Mouse (Mus musculus) CH12F3 (cell line): Measurements from ENCODE around the gene Dnm1.
"Not testable (repeated sequence)": the region's sequence is repeated elsewhere in the genome, so short reads cannot be mapped to it uniquely, and the experiment has no call there.

Source experiments
- in situ Hi-C: fragments of 300-500 bp; cut with MboI; formaldehyde crosslinking; loops from 2 replicates; pipeline ENCODE4 v1.14.3; 2020; ENCODE audit warnings: low sequenced_read_pairs

Gene Dnm1

DNA sequence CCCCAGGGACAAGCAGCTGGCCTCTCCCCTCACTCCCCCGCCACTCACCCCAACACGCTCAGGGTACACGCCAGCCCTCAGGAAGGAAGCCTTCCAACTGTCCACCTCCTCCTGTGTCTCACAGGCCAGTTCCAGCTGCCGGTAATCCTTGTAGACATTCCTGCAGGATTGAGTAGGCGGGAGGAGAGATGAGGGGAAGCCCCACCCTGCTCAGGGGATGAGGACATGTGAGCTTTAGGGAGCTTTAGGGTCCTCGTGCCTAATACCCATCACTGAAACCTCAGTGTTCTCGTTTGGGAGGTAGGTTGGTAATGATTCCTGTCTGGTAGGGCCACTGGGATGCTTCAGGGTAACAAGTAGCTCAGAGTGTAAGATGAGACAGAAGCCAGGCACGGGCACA is 37.4 kb downstream of the Dnm1 start:
- in situ Hi-C loops, result no loop called here

DNA sequence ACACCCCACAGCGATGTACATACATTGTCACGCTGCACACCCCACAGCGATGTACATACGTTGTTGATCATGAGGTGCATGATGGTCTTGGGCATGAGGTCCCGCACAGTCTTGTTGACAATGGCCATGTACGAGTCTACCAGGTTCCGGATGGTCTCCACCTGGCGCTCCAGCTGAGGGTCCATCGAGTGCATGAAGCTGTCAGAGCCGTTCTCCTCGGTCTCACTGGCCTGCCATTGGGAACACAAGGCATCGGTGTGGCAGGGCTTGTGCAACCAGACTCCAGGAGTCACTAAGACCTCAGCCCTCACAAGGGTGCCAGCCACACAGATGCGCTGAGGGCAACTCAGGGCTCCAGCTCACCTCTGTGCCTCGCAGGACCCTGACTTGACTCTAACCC is 38.3 kb downstream of the Dnm1 start:
- in situ Hi-C loops, result no loop called here

DNA sequence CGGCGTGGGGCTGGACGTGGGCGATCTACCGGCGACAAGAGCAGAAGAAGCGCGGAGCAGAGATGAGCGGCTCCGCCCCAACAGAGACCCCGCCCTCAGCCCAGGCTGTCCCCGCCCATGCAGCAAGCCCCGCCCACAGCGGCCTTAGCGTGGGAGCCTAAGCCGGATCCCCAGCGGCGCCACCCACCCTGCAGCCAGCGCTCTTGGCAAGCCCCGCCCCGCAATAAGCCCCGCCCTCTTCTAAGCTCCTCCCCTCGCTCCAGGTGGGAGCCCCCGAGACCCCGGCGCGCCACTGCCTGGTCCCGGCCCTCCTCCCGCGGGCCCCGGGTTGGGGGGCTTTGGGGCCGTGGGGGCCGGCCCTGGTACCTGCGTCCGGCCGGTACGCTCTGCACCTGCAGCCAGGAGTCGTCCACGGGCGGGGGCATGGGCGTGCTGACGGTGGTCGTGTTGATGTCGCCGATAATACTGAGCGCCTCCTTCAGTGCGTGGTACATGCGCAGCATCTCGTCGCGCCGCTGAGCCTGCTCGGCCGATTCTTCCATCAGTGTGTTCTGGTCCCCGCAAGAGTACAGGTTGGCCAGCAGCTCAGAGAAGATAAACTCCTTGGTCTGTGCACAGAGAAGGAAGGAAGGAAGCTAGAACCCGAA is 40.7 kb downstream of the Dnm1 start:
- in situ Hi-C loops, result no loop called here

DNA sequence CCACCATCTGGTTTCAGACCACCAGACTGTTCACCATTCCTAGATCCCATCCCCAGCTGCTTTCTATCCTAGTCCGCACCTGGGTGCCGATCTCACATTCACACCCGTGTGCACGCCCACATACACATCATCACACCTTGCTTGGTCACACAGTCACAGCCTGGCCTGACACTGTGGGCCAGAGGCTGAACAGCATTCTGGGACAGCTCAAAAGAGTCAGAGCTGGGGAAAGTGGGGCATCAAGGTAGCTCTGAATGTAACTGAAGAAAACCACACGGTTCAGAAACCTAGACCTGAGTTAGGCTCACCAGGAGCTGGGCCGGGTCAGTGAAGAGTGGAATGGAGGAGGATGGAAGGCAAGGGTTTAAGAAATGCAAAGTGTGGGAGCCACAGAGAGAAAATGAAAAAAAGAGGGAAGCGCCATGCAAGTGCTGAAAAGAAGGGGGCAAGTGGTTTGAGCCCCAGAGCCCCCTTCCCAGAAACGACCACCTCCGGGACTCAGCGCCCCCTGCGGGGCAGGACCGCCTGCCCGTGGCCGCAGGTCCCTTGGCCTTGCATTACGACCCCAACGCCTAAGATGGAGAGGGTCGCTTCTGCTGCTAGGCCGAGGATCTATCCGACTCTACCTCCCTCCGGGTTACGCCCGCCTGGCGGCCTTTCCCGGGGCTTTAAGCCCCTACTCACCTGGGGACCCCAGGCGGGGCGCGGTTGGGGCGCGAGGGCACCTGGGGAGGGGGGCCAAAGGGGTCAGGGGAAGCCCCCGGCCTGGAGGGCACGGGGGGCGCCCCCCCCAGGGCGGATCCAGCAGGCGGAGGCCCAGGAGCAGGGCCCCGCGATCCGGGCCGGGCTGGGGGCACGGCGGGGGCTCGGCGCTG is 41.5 kb downstream of the Dnm1 start:
- in situ Hi-C loops, result no loop called here

DNA sequence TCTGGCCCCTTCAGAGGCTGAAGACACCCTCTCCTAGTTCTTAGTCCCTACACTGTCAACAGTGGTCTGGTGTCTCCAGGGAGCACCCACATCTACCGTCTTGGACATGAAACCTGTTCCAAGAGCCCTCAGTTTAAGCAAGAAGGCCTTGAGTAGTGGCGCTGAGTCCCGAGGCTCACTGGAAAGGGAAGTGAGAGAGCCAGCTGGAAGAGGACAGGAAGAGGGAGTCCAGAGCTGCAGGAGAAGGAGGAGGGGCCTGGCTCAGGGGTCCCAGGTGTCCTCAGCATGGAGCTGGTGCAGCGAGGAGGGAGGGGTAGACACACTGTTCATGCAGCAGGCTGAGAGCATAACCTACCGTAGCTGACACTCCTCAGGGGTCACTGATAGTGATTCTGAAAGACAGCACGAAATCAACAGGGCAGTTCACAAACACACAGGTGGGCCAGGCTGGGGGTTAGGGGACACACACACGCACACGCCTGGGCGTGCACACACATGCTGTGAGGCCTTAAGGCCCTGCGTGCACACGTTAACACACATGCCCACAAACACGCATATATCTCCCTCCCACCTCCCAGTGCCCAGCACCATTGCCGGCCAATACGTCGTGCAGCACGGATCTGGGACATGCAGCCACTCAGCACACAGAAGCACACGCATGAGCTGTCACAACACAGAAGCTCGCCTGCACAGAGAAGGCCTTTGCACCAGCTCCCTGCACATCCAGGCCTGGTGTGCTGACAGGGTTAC is 42.9 kb downstream of the Dnm1 start:
- in situ Hi-C loops, result no loop called here

DNA sequence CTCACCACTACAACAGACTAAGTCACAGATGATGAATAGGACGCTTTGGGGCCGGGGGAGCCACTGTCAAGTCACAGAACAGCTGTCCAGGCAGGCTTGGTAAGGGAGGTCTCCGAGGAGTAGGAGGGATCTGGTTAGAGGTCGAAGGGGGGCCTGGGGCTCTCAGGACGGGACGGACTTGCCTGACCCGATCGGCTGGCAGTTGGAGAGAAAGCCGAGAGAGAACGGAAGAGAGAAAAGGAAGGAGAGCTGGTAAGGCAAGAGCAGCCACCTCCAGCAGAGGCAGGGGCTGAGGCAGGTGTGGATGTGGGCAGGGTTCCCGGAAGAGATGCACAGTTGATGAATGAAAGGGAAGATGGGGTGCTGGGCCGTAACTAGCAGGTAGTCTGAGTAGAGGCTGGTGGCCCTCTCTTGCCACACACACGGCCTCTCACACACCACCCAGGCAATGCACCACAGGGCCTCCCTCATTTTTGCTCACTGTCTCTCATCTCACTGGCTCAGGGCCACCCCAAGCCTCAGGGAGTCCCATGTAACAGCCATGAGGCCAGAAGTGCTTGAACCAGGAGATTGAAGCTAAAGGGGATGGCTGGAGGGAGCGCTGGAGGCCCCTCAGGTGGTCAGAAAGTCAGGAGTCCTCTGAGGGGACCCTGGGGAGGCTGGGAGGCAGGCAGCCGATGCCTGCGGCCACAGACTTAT is 44.1 kb downstream of the Dnm1 start:
- in situ Hi-C loops, result no loop called here

DNA sequence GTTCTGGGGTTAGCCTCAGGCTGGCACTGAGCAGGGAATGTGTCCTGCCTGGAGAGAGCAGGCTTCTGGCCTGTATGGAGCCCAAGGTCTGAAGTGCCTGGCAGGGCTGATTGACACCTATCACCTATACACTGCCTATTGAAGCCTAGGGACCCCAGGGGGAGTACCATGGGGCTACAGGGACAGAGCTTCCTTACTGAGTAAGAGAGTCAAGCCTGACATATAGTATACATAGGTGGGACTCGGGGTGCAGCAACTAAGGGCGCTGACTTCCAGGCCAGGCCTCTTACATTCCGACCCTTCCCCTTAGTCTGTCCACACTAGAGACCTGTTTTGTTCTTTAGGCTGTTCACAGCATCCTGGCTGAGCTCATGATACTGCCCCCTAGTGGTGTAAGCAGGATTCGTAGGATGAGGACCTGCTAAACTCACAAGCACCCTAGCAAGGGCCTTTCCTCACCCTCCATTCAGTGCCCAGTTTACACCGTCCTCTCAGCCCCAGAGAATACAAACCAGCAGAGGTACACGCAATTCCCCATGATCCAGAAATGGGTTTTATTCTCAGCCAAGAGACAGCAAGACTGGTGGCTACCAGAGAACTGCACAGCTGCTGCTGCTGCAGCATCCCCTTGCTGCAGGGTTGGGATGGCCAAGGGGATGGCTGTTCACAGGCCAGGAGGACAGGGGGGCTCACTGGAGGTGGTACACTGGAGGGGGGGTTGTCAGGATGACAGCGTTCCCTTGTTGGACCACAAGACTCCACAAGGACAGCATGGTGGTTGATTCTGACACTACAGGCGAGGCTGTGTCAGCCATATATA is 45.0 kb downstream of the Dnm1 start:
- in situ Hi-C loops, result no loop called here

DNA sequence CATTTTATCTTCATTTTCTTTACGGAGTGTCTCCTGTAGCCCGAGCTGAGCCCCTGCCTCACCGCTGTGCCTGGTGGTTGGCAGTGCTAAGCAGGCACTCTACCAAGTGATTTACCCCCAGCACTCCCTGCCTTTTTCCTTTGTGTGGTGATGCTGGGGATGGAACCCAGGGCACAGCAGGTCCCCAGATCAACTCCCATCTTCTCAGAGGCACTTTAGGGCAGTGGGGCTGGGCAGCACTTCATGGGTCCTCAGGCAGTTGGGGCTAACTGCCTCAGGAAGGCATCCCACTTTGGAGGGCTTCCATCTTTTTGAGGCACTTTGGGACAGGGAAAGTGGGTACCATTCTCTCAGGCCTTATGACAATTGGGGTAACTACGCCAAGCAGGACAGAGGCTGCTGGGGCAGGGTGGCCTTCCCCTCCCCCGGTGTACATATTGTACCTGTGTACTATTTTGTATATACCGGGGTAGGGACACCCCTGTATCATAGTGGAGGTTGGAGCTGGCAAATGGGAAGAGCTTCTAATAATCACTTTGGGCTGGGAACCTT is 45.8 kb downstream of the Dnm1 start:
- in situ Hi-C loops, result no loop called here

DNA sequence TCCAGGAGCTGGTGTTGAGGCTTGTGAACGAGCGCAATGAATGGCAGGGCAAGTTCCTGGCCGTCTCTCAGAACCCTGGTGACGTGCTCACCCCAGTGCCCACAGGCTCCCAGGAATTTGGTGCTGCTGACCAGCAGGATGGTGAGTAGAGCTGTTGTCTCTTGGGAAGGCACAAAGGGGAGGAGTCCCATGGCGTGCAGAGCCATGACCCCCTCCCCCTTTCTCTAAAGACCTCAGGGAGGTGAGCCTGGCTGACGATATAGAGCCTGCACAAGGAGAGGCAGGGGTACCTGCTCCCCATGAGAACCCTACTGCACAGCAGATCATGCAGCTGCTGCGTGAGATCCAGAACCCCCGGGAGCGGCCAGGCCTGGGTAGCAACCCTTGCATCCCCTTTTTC is 47.0 kb downstream of the Dnm1 start:
- in situ Hi-C loops, result no loop called here

DNA sequence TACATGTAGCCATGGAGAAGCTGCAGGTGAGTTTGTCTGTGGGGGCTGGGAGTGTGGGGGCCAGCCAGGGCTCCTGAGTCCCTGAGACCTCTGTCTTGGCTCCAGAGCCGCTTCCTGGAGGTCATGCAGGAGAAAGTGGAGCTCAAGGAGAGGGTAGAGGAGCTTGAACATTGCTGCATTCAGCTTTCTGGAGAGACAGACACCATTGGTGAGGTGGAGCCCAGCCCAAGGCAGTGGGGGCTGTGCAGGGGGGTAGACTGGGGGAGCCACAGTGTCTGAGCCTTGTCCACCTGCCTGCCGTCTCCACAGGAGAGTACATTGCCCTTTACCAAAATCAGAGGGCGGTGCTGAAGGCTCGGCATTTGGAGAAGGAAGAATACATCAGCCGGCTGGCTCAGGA is 47.5 kb downstream of the Dnm1 start:
- in situ Hi-C loops, result no loop called here

DNA sequence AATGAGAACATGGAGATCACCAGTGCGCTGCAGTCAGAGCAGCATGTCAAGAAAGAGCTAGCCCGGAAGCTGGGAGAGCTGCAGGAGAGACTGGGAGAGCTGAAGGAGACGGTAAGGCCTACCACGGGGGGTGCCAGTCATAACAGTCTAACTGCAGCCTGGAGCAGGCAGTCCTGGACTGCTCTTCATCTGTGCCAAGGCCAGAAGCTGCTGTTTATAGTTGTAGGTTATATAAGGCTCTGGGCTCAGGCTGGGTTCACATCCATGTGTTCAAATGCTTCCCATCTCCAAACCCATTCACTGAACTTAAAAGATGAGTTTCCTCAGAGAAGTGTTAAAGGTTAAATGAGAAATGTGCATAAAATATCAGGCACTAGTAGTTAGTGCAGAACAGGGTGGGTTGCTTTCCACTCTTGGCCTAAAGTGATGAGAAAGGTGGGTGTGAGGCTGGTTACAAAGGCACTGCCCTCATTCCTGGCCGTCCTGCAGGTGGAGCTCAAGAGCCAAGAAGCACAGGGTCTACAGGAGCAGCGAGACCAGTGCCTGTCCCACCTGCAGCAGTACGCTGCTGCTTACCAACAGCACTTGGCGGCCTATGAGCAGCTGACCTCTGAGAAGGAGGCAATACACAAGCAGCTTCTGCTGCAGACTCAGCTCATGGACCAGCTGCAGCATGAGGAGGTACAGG is 48.8 kb downstream of the Dnm1 start:
- in situ Hi-C loops, result no loop called here

DNA sequence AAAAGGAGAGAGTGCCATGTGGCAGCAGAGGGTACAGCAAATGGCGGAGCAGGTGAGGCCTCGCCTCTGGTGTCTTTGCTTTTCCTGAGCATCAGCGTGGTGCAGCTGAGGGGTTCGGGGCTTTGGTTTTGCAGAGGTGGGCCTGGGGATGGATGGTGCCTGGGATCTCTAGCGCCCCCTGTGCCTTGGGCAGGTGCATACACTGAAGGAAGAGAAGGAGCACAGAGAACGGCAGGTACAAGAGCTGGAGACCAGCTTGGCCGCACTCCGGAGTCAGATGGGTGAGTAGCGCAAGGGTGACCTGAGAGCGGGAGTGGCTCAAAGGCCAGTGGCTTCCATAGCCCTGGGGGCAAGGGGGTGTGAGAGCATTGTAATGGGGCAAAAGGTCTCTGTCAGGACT is 50.2 kb downstream of the Dnm1 start:
- in situ Hi-C loops, result no loop called here

DNA sequence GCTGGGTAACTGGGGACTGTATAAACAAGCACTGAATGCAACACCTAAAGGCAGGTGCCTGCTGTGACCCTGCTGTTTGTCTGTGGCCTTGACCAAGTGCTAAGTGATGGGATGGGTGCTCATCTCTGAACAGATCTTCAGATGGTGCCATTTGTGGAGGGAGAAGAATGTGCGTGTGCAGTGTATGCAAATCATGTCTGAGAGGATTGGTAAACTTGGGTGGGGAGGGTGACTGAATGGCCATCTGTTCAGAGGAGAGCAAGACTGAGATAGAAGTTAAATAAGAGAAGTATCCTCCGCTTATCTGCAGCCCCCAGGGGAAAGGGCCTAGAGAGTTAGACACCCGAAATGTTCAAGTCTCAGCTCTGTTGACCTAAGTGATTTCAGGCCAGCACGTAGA is 53.7 kb downstream of the Dnm1 start:
- in situ Hi-C loops, result no loop called here

DNA sequence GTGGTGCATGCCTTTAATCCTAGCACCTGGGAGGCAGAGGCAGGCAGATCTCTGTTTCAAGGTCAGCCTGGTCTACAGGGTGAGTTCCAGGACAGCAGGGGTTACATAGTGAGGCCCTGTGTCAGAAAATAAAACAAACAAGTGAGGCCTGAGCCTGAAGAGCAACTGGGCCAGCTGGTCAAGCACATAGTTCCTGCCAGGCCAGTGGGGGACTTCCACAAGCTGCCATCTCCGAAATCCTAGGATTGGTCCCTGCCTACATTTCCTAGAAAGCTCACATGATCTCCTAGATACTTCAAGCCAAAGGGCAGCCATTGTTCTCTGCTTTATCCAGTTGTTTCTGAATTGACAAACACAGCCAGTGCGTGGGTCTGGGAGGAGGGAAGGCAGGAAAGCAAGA is 57.3 kb downstream of the Dnm1 start:
- in situ Hi-C loops, result not testable (repeated sequence)

DNA sequence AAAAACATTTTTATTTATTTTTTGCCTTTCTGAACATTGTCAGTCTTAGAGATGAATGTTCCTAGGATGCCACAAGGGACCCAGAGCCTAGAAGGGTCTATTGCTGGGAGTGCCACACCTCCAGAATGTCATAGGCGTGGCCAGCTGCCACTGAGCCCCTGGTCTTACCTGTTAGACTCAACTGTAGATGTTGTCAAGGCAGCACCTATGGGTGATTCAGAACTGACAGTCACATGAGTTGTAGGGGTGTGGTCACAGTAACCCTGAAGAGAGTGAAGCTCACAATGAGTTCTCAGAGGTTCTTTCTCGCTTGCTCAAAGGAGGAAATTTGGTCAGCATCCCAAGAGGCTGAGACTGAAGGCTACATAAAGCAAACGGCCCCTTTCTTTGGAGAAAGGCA is 57.9 kb downstream of the Dnm1 start:
- in situ Hi-C loops, result no loop called here

DNA sequence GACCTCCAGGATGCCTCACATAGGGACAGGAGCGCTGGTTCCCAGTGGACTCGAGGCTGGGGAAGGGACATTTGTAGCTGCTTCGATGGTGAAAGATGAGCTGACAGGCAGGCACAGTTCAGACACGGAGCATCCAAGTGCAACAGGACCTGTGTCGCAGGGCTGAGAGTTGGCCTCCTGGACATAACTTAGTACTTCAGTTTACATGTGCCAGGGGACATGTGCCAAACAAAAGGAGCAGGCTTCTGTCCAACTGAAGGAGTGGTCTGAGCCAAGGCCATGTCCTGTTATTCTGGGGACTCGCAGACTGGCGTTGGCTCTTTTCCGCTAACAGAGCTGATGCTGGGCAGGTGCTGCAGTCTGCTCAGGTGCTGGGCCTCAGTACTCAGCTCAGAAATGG is 58.8 kb downstream of the Dnm1 start:
- in situ Hi-C loops, result no loop called here

DNA sequence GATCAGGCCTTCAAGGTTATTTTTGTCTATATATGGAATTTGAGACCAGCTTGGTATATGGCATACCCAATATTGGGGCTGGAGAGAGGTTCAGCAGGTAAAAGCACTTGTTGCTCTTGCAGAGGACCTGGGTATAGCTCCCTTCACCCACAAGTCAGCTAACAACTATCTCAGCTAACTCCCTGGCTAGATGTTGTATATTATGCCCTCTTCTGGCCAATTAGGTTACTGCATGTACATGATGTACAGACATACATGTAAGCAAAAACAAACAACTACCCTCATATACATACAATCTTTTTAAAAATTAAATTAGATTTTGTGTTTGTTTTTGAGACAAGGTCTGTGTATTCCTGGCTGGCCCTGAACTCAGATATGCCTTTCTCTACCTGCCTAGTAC is 63.6 kb downstream of the Dnm1 start:
- in situ Hi-C loops, result no loop called here

DNA sequence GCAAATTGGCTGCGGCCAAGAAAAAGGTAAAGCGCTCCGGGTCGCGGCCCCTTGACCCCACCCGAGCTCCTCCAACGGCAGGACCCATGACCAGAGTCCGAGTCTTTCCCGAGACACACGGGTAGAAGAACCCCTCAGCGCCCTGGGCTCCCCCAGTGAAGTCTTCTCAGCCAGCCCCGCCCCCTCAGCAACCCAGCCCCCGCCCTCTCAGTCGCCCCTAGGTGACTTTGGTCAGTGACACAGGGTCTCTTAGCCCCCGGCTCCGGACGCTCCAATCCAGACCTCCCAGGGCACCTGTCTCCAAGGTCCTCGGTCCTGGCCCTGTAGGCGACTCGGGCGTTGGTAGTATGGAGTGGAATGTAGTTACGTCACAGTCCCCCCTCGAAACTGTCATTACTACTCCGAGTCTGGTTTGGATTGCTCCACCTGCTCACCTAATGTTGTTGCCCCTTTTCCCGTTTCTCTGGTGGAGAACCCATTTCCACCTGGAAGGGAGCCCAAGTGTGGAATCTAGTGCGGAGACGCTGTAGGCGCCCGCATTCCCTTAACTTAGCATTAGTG is 64.7 kb downstream of the Dnm1 start:
- in situ Hi-C loops, result no loop called here

DNA sequence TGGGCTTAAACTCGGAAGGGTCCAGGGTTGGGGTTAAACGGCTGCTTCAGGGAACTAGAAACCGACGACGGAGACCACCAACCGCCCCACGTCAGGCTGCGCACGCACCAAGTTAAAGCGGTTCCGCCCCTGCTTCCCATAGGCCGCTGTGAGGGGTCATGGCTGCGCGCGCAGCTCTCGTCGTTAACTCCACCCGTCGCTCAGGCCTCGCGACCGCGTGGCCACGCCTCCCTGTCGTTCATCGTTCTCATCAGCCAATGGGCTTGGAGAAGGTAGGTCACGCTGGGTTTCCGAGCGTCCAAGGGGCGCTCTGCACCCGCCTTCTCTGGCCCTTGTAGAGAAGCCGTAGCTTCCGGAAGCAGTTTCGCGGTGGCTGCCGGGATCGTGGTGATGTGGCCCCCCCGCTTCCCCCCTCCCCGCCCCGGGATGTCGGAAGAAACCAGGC is 65.2 kb downstream of the Dnm1 start, which contains the start of gene Swi5:
Gene Swi5, minus strand, starts transcription at position 153 of the 445 bp plus-strand sequence.
- in situ Hi-C loops, result no loop called here
